Mouse (Mus musculus): Measurements from ENCODE around the gene Myh7.

DNA sequence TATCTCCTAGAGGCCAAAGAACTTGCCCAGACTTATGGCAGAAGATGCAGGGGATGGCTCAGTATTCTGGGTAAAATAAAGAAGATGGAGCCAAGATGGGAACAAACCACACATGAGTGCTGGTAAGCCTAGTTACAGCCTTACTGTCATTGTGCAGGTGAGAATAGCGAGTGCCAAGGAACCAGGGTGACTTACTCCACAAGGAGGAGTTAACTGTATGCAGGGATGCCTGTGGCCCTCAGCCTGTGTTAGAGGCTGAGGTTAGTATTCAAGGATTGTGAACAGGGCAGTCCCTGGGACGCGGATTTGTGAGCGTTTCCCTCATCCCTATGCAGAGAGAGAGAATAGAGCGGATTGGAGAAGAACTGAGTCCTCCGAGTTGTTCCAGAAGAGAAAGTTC lies 42.8 kb downstream of the Myh7 start:
- no peak for TF ChIP-seq EP300 (IDR thresholded peaks at IDR 0.05)
- no peak for TF ChIP-seq CTCF (IDR thresholded peaks at IDR 0.05)
